Mouse (Mus musculus) thymus, adult 2 months (tissue): ENCODE measurements at regions not wholly inside any gene's neighbourhood (a gene's known extent, or its start where the extent isn't known, plus 50 kb on each side); places are given as distances from the start of the nearest gene placed in this dataset.

Experiments used
- DNase-seq: peaks from one replicate; pipeline ENCODE4 v3.0.0; 2021
- H3K27ac ChIP-seq: fragments of 200-500 bp; 2 replicates; pipeline ENCODE4 v1.5.1; 2012; ENCODE audit warnings: low read length, control low read depth; ENCODE audit not compliant: control insufficient read depth, insufficient read depth
- H3K27me3 ChIP-seq: fragments of 200-500 bp; 2 replicates; pipeline ENCODE4 v1.6.1; 2012; ENCODE audit warnings: mild to moderate bottlenecking, low read length, moderate library complexity, mixed read lengths; ENCODE audit not compliant: control insufficient read depth, insufficient read depth
- H3K36me3 ChIP-seq: fragments of 200-500 bp; 2 replicates; pipeline ENCODE4 v1.6.1; 2012; ENCODE audit warnings: mild to moderate bottlenecking, low read length, moderate library complexity; ENCODE audit not compliant: control insufficient read depth, insufficient read depth
- H3K4me1 ChIP-seq: fragments of 200-500 bp; replicated peaks from 2 replicates; pipeline ENCODE4 v1.6.1; 2012; ENCODE audit warnings: low read length; ENCODE audit not compliant: control insufficient read depth, insufficient read depth
- H3K4me3 ChIP-seq: fragments of 200-500 bp; 2 replicates; pipeline ENCODE4 v1.5.1; 2012; ENCODE audit warnings: mild to moderate bottlenecking, low read length, control low read depth, moderate library complexity; ENCODE audit not compliant: control insufficient read depth, insufficient read depth
- CTCF ChIP-seq: fragments of 200-500 bp; IDR thresholded peaks from 2 replicates; pipeline ENCODE4 v1.5.1; 2012; ENCODE audit warnings: mild to moderate bottlenecking, control low read depth, low read length, moderate library complexity, borderline replicate concordance; ENCODE audit not compliant: control insufficient read depth, poor library complexity, insufficient read depth; ENCODE audit errors: extremely low read depth
- POLR2A ChIP-seq: fragments of 200-500 bp; IDR thresholded peaks from 2 replicates; pipeline ENCODE4 v1.6.1; 2012; ENCODE audit warnings: mild to moderate bottlenecking, low read length, control low read depth, moderate library complexity; ENCODE audit not compliant: control insufficient read depth, poor library complexity, insufficient read depth; ENCODE audit errors: extremely low read depth
- WGBS: fragments of 180-500 bp; shearing (Covaris S2); methylation state at CpG from one replicate; pipeline ENCODE4 v1.1.7; 2018; 5-methylcytosine and 5-hydroxymethylcytosine counted together

GRCm38 (mm10) chr11:19438385-19438784 lies 419.6 kb upstream of the Meis1 start:
- 97% methylated on average over 5 of the region's 5 CpGs for WGBS
- Histone ChIP-seq H3K27me3 (no peaks in the 10 kb centered on the region), H3K4me3 (no peak overlapping the region), H3K4me1 (no peaks in the 10 kb centered on the region), H3K27ac (no peak overlapping the region), H3K36me3 (no peaks in the 10 kb centered on the region)
- DNase-seq = no peak
- TF ChIP-seq CTCF = no peak
- no peak for TF ChIP-seq POLR2A

DNA sequence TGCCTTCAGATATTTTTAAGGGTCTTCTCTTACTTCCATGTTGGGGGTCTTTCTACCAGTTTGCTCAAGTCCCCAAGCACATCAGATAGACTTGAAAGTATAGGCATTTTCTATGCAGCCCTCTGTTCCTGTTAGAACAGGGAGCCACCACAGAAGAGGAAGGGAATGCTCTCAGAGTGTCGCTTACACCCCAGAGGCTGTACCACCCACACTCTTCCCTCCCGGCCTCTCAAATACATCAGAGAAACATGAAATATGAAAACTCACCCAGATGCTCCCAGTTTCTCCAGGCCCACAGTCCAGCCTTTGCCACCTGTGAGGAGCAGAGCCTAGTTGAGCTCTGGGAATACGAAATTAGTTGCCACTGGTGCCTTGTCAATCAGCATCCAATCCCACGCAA lies 423.2 kb upstream of the Meis1 start:
- no peak for TF ChIP-seq POLR2A
- no peak for TF ChIP-seq CTCF
- Histone ChIP-seq H3K27me3 (no peaks in the 10 kb centered on the region), H3K4me1 (no peaks in the 10 kb centered on the region), H3K4me3 (no peak overlapping the region), H3K36me3 (no peaks in the 10 kb centered on the region), H3K27ac (no peak overlapping the region)
- 89% methylated on average over 4 of the region's 4 CpGs for WGBS
- DNase-seq = no peak

GRCm38 (mm10) chr11:19455391-19456290 lies 436.9 kb upstream of the Meis1 start:
- Histone ChIP-seq H3K4me1 (no peaks in the 10 kb centered on the region), H3K27ac (no peak overlapping the region), H3K4me3 (no peak overlapping the region), H3K27me3 (no peaks in the 10 kb centered on the region), H3K36me3 (no peaks in the 10 kb centered on the region)
- no peak for DNase-seq
- WGBS = 95% methylated on average over 12 of the region's 12 CpGs
- TF ChIP-seq CTCF (no peak), POLR2A (no peak)

GRCm38 (mm10) chr11:19456577-19456976 lies 437.8 kb upstream of the Meis1 start:
- WGBS = 79% methylated on average over 1 of the region's 1 CpGs
- H3K4me3 ChIP-seq = no peak overlapping the region
- H3K27me3 ChIP-seq = no peaks in the 10 kb centered on the region
- TF ChIP-seq POLR2A = no peak
- TF ChIP-seq CTCF = no peak
- DNase-seq = no peak
- H3K4me1 ChIP-seq = no peaks in the 10 kb centered on the region
- H3K27ac ChIP-seq = no peak overlapping the region
- no peaks in the 10 kb centered on the region for H3K36me3 ChIP-seq

GRCm38 (mm10) chr11:19463730-19464358 lies 445.1 kb upstream of the Meis1 start:
- WGBS = 86% methylated on average over 6 of the region's 6 CpGs
- TF ChIP-seq POLR2A = no peak
- no peak for TF ChIP-seq CTCF
- Histone ChIP-seq H3K27ac (no peak overlapping the region), H3K36me3 (no peaks in the 10 kb centered on the region), H3K4me3 (no peak overlapping the region), H3K27me3 (no peaks in the 10 kb centered on the region), H3K4me1 (no peaks in the 10 kb centered on the region)
- no peak for DNase-seq

DNA sequence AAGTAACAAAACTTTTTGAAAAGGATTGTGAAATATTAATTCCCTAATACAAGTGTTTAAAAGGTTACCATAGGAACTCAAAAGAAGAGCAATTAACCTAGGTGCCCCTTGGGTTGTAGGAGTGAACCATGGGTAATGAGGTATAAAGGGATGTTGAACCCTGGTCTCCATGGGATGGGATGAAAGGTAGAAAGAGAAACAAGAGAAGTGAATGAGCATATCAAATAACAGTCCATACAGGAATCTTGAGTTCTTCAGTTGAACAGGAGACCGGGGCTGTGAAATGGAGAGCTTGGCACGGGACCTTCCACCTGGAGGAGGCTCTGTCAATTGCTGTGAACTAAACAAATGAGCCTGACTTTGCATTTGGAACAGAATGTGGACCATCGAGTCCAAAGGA lies 449.6 kb upstream of the Meis1 start:
- no peak for DNase-seq
- TF ChIP-seq CTCF = no peak
- TF ChIP-seq POLR2A = no peak

GRCm38 (mm10) chr11:19468803-19469202 lies 450.0 kb upstream of the Meis1 start:
- Histone ChIP-seq H3K36me3 (no peaks in the 10 kb centered on the region), H3K27me3 (no peaks in the 10 kb centered on the region), H3K27ac (no peak overlapping the region), H3K4me3 (no peak overlapping the region), H3K4me1 (no peaks in the 10 kb centered on the region)
- 96% methylated on average over 3 of the region's 3 CpGs for WGBS
- no peak for DNase-seq
- TF ChIP-seq POLR2A = no peak
- TF ChIP-seq CTCF = no peak

More for the DNA sequence above, 449.6 kb upstream of the Meis1 start:
- H3K27ac ChIP-seq = no peak overlapping the region
- H3K27me3 ChIP-seq = no peaks in the 10 kb centered on the region
- no peaks in the 10 kb centered on the region for H3K36me3 ChIP-seq
- no peaks in the 10 kb centered on the region for H3K4me1 ChIP-seq
- WGBS = 97% methylated on average over 3 of the region's 3 CpGs
- H3K4me3 ChIP-seq = no peak overlapping the region
